Mouse (Mus musculus): ENCODE data around the gene Vac14. TPM values are rescaled to one million over a fixed set of nuclear protein-coding genes. Genes with fewer than 3 reads are reported as not detected.

Gene Vac14
- 65.9 and 95.1 TPM in 2 replicates for polyA plus RNA-seq (2012; rRNA removed; ENCODE audit: low replicate concordance)

DNA sequence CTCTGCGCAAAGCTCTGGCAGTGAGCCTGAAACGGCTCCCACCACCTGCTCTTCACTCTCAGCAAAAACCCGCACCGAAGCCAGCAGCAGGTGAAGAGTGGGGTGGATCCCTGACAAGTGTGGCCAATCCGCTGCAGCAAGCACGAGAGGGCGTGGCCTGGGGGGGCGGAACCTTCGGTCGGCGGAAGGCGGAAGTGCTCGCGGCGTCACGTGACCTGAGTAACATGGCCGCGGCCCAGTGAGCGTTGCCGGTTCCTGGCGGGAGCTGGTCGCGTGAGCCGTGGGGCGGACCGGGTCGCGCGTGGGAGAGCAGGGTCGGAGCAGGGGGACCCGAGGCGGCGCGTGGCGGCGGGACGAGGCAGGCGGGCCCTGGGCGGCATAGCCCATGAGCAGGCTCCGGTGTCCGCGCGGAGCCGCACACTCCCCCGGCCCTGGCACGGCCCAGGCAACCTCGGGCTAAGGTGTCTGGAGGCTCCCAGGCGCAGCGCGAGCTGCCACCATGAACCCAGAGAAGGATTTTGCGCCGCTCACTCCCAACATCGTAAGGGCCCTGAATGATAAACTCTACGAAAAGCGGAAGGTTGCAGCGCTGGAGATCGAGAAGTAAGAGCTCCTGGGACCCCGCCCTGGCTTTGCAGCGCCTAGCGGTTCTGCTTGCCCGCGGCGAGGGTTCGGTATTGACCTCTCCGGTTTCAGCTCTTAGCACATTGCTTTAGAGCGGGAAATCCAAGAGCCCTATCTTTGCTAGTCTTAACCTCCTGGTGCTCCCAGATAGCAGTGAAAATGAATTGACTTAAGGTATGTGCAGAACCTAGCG is at the start of gene Vac14:
Gene Vac14 (plus strand): TSS at position 195 of the 817 bp plus-strand sequence.

DNA sequence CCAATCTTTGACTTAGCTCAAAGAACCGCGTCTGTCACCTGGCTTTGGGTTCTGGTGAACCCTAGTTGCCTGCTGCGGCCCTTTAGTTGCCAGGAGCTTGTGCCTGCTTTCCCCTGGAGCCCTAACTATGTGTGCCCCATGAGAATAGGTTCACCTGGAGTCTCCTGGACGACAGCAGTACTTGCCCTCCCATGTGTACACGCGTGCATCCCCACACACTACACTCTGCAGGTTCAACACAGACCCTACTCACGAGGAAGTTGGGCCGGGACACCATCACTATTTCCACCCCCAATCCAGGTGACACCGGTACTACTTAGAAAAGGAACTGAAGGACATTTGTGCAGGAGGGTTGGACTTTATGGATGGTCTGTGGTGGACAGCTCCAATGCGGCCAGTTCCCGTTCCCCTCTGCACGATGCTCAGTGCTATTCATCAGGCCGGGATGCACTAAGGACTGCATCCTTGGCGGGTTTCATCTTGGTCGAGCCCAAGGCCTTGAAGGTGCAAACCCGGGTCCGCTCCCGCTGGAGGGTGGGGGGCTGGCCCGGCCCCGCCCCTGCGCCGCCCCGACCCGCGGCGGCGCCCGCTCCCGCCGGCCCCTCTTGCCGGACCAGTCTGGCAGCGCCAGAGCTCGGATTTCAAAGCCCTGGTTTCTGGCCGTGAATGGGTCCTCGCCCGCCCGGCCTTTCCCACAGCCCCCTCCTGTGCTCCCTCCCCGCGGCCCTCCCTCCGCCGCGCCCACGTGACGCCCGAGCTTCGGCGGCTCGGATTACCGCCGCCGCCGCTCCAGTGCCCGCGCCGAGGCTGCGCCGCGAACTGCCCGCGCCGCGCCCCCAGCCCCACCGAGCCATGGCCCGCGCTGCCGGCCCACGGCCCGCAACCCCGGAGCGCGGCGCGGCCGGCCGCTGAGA is 102.6 kb downstream of the Vac14 start, which contains the start of gene Mtss1l:
Gene Mtss1l (plus strand): TSS at position 792 of the 914 bp plus-strand sequence.

Other genes starting within 250 kb of the Vac14 start
- 69.7 and 127 TPM in 2 replicates for gene Mtss1l, start 102.9 kb downstream of the Vac14 start, polyA plus RNA-seq (2012; rRNA removed; ENCODE audit: low replicate concordance)
- gene Il34, start 187.3 kb downstream of the Vac14 start, polyA plus RNA-seq (2012; rRNA removed; ENCODE audit: low replicate concordance), result 19.1 and 59.2 TPM in 2 replicates
- 56.8 and 79.9 TPM in 2 replicates for gene Cog4, start 228.0 kb downstream of the Vac14 start, polyA plus RNA-seq (2012; rRNA removed; ENCODE audit: low replicate concordance)
- 27.1 and 72.0 TPM in 2 replicates for gene Sf3b3, start 228.2 kb downstream of the Vac14 start, polyA plus RNA-seq (2012; rRNA removed; ENCODE audit: low replicate concordance)

Data from subcutaneous adipose tissue, adult 2 months (tissue).